Mouse (Mus musculus): ENCODE results near the gene Zfp354c. TPM values are rescaled to one million over a fixed set of nuclear protein-coding genes. Genes with fewer than 3 reads are reported as not detected.

Zfp354c gene
- 52.6 and 54.8 TPM in 2 replicates for polyA plus RNA-seq (2015; fragmentation: Nextera tagmentation; extraction: Ambion mirVana)

DNA sequence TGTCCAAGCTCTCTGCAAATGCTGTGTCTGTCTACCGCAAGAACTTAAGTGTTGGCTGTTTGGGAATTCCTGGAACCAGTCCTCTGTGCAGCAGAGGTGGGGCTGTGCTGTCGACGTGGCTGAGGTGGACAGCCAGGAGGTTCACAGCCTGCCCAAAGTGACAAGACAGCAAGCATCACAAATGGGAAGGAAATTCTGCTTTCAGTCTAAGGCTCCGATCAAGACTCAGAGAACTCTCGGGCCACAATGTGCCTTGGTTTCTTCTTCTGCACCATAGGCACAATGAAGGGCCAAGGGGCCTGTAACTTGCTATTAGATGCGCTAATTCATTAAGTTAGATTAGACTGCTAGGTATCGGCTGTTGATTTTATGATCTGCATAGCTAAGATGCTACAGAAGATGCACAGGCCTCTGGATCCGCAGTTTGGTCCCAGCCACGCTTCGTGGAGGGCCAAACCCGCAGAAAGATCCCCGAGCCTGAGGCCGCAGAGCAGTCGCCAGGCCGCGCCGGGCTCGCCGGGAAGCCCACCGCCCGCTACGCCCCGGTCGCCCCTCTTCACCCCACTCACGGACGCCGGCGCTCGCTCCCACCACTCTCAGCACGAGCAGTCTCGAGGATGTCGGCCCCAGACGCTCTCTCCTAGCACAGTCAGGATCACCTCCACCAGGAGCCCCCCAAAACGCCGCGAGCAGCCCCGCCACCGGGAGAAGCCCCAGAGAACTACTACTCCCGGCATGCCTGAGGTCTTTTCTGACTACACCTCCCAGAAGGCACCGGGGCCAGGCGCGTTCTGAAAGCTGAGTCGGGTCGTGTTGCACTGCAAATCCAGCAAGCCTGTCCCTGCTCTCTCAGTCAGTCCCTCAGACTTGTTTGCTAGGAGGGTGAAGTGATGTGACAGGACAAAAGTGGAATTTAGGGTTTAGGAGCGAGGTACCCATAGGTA is at the start of gene Zfp354c:
TSS of gene Zfp354c (minus strand) at position 715 of the 944 bp plus-strand sequence.
- no peaks in the 10 kb centered on the region for H3K9me3 ChIP-seq
- H3K4me3 ChIP-seq: peak within 1 kb of the TSS; percentile 72
- peak; percentile 97 for ATAC-seq (ENCODE audit: low FRiP score, low read depth)
- under 1% methylated on average over 45 of the region's 45 CpGs for WGBS
- H3K36me3 ChIP-seq: peaks cover 33% of the 10 kb centered on the region
- H3K9ac ChIP-seq: peak within 1 kb of the TSS; percentile 79
- peak within 1 kb of the TSS; percentile 73 for H3K4me2 ChIP-seq
- H3K27ac ChIP-seq (replicated peaks): peak within 1 kb of the TSS; percentile 79
- peaks cover 10% of the 10 kb centered on the region for H3K4me1 ChIP-seq (replicated peaks)
- no peaks in the 10 kb centered on the region for H3K27me3 ChIP-seq

DNA sequence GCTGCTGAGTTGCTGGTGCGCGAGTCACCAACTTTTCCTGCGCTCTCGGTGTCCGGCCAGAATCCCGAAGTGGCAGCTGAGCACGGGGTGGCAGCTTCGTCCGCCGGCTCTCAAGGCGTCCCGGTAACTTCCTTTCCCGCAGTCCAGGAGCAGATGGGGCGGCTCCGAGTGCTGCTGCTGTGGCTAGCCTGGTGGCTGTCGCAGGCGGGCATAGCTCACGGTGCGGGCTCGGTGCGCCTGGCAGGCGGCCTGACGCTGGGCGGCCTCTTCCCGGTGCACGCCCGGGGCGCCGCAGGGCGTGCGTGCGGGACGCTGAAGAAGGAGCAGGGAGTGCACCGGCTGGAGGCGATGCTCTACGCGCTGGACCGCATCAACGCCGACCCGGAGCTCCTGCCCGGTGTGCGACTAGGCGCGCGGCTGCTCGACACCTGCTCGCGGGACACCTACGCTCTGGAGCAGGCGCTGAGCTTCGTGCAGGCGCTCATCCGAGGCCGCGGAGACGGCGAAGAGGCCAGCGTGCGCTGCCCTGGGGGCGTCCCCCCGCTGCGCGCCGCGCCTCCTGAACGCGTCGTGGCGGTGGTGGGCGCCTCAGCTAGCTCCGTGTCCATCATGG is 23.6 kb upstream of the Zfp354c start:
- Histone ChIP-seq H3K4me2 (peak overlapping the region; percentile 92), H3K4me1 (replicated peaks) (peaks cover 19% of the 10 kb centered on the region), H3K27me3 (peaks cover 56% of the 10 kb centered on the region), H3K36me3 (no peaks in the 10 kb centered on the region), H3K4me3 (peak overlapping the region; percentile 42), H3K9me3 (no peaks in the 10 kb centered on the region), H3K27ac (replicated peaks) (no peak overlapping the region), H3K9ac (peak overlapping the region; percentile 4; the same call in 1 of the 2 replicates)
- WGBS: under 1% methylated on average over 72 of the region's 72 CpGs
- ATAC-seq (ENCODE audit: low FRiP score, low read depth): no peak; the same call in 1 of the 2 replicates

GRCm38 (mm10) chr11:50850177-50850735 is 22.7 kb upstream of the Zfp354c start, which contains the start of gene Grm6:
Grm6 (plus strand) TSS chr11:50850685.
- 1% methylated on average over 11 of the region's 11 CpGs for WGBS
- Histone ChIP-seq H3K9ac (peak within 1 kb of the TSS; percentile 4; the same call in 1 of the 2 replicates), H3K4me3 (peak within 1 kb of the TSS; percentile 42), H3K9me3 (no peaks in the 10 kb centered on the region), H3K4me1 (replicated peaks) (peaks cover 19% of the 10 kb centered on the region), H3K27ac (replicated peaks) (no peak within 1 kb of the TSS), H3K36me3 (no peaks in the 10 kb centered on the region), H3K4me2 (peak within 1 kb of the TSS; percentile 92), H3K27me3 (peaks cover 56% of the 10 kb centered on the region)
- no peak for ATAC-seq (ENCODE audit: low FRiP score, low read depth)

DNA sequence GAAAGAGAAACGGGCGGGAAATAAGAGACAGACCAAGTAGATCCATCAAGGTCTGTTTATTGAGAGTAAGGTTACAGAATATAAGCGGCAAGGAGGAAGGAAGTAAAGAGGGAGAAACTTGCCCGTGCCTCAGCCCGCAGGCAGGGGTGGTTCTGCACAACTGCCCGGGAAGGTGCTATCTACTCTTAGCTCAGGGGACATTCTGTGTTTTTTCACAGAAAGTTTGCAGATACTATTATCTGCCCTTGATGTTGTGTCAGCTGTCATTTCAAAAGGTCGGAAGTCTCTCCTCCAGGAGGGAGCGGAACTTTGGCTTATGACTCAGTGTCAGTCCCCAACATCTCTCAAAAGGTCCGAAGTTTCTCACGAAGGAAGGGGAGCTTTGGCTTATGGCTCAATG is 21.8 kb upstream of the Zfp354c start:
- H3K36me3 ChIP-seq: no peaks in the 10 kb centered on the region
- H3K4me1 ChIP-seq (replicated peaks): peaks cover 19% of the 10 kb centered on the region
- no peak overlapping the region for H3K27ac ChIP-seq (replicated peaks)
- no peak overlapping the region for H3K4me3 ChIP-seq
- ATAC-seq (ENCODE audit: low FRiP score, low read depth): no peak
- H3K9me3 ChIP-seq: no peaks in the 10 kb centered on the region
- H3K9ac ChIP-seq: no peak overlapping the region
- H3K4me2 ChIP-seq: no peak overlapping the region
- peaks cover 56% of the 10 kb centered on the region for H3K27me3 ChIP-seq
- WGBS: 14% methylated on average over 10 of the region's 10 CpGs

GRCm38 (mm10) chr11:50848520-50849137 is 21.1 kb upstream of the Zfp354c start:
- peaks cover 56% of the 10 kb centered on the region for H3K27me3 ChIP-seq
- H3K36me3 ChIP-seq: no peaks in the 10 kb centered on the region
- no peak overlapping the region for H3K27ac ChIP-seq (replicated peaks)
- peaks cover 19% of the 10 kb centered on the region for H3K4me1 ChIP-seq (replicated peaks)
- H3K9me3 ChIP-seq: no peaks in the 10 kb centered on the region
- no peak for ATAC-seq (ENCODE audit: low FRiP score, low read depth)
- H3K4me2 ChIP-seq: no peak overlapping the region
- H3K9ac ChIP-seq: no peak overlapping the region
- 40% methylated on average over 3 of the region's 3 CpGs for WGBS
- H3K4me3 ChIP-seq: no peak overlapping the region

DNA sequence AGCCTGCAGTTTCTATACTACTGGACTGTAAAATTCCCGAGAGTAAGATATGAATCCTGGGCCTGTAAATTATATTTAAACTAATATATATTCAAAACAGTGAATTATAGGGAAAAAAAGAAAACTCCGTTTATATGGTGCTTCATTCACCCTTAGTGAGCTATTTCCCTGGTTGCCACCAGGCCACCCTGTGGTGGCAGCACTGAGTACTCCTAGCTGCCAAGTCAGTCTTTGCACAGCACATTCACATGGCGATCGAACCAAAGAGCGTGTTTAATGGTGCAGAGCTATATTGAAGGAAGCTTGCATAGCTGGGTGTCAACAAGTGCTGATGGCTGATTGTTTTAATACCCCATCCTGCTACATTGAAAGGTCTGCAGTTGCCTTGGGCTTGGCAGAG is 19.5 kb upstream of the Zfp354c start:
- H3K36me3 ChIP-seq: no peaks in the 10 kb centered on the region
- peaks cover 43% of the 10 kb centered on the region for H3K27me3 ChIP-seq
- no peak for ATAC-seq (ENCODE audit: low FRiP score, low read depth)
- H3K9ac ChIP-seq: no peak overlapping the region
- WGBS: 67% methylated on average over 5 of the region's 5 CpGs
- no peak overlapping the region for H3K4me3 ChIP-seq
- no peak overlapping the region for H3K27ac ChIP-seq (replicated peaks)
- H3K9me3 ChIP-seq: no peaks in the 10 kb centered on the region
- no peak overlapping the region for H3K4me2 ChIP-seq
- peaks cover 19% of the 10 kb centered on the region for H3K4me1 ChIP-seq (replicated peaks)

GRCm38 (mm10) chr11:50845951-50846350 is 18.4 kb upstream of the Zfp354c start:
- Histone ChIP-seq H3K4me1 (replicated peaks) (peaks cover 15% of the 10 kb centered on the region), H3K9me3 (no peaks in the 10 kb centered on the region), H3K4me3 (no peak overlapping the region), H3K36me3 (no peaks in the 10 kb centered on the region), H3K27me3 (peaks cover 34% of the 10 kb centered on the region), H3K9ac (no peak overlapping the region), H3K27ac (replicated peaks) (no peak overlapping the region), H3K4me2 (no peak overlapping the region)
- ATAC-seq (ENCODE audit: low FRiP score, low read depth): no peak
- 96% methylated on average over 3 of the region's 3 CpGs for WGBS

DNA sequence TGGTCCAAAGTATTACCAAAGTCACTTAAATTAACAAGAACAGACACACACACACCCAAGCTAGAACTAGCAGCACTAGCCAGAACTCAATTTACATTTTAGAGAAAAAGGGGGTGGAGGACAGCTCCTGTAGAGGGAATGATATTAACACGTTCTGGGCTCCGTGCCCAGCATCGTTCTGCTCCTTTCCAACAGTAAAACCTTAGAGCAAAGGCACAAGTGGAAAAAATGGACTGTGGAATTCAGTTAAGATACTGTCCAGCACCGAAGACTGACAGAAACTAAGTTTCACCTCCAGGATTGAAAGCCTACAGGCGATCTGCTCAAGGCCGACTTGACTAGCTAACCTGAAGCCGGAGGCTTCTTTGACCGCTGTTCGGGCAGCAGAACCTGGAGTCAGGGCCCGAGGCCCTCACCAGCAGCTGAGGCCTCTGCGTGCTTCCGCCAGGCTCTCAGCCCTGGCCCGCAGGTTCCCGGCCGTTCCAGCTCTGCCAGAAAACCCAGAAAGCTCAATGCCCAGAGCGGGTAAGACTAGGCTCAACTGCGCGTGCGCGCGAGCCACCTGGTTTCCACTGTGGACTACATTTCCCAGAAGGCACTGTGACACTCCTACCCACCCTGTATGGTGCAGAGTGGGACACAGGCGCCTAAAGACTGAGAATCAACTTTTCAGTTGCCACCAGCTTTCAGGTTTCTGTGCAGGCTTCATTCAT is 13.7 kb upstream of the Zfp354c start, which contains the start of gene Zfp879:
TSS of gene Zfp879 (minus strand) at position 530 of the 713 bp plus-strand sequence.
- peak within 1 kb of the TSS; percentile 81 for H3K27ac ChIP-seq (replicated peaks)
- no peaks in the 10 kb centered on the region for H3K36me3 ChIP-seq
- peaks cover 14% of the 10 kb centered on the region for H3K4me1 ChIP-seq (replicated peaks)
- H3K4me2 ChIP-seq: peak within 1 kb of the TSS; percentile 78
- no peaks in the 10 kb centered on the region for H3K9me3 ChIP-seq
- H3K9ac ChIP-seq: peak within 1 kb of the TSS; percentile 63
- peak within 1 kb of the TSS; percentile 49 for H3K4me3 ChIP-seq
- peak; percentile 98 for ATAC-seq (ENCODE audit: low FRiP score, low read depth)
- 21% methylated on average over 22 of the region's 22 CpGs for WGBS
- H3K27me3 ChIP-seq: no peaks in the 10 kb centered on the region

GRCm38 (mm10) chr11:50835727-50836126 is 8.2 kb upstream of the Zfp354c start:
- peaks cover 5% of the 10 kb centered on the region; the same call in 1 of the 2 replicates for H3K9me3 ChIP-seq
- WGBS: 91% methylated on average over 4 of the region's 4 CpGs
- H3K36me3 ChIP-seq: peaks cover 18% of the 10 kb centered on the region
- no peak for ATAC-seq (ENCODE audit: low FRiP score, low read depth)
- H3K4me2 ChIP-seq: no peak overlapping the region
- peaks cover 6% of the 10 kb centered on the region for H3K4me1 ChIP-seq (replicated peaks)
- no peak overlapping the region for H3K27ac ChIP-seq (replicated peaks)
- no peak overlapping the region for H3K9ac ChIP-seq
- no peak overlapping the region for H3K4me3 ChIP-seq
- no peaks in the 10 kb centered on the region for H3K27me3 ChIP-seq

- 44% methylated on average over 2 of the region's 2 CpGs for WGBS
- H3K4me1 ChIP-seq (replicated peaks): peaks cover 10% of the 10 kb centered on the region
- H3K9me3 ChIP-seq: no peaks in the 10 kb centered on the region
- H3K4me2 ChIP-seq: peak overlapping the region; percentile 73
- H3K4me3 ChIP-seq: peak overlapping the region; percentile 72
- H3K9ac ChIP-seq: peak overlapping the region; percentile 79
- ATAC-seq (ENCODE audit: low FRiP score, low read depth): no peak
- H3K27ac ChIP-seq (replicated peaks): no peak overlapping the region
- H3K36me3 ChIP-seq: peaks cover 40% of the 10 kb centered on the region
- H3K27me3 ChIP-seq: no peaks in the 10 kb centered on the region
These were observed 1.3 kb downstream of the Zfp354c start for GRCm38 (mm10) chr11:50826214-50826613.

- no peak overlapping the region for H3K4me2 ChIP-seq
- no peak overlapping the region for H3K4me3 ChIP-seq
- WGBS: 95% methylated on average over 4 of the region's 4 CpGs
- H3K27ac ChIP-seq (replicated peaks): no peak overlapping the region
- no peak overlapping the region for H3K9ac ChIP-seq
- H3K36me3 ChIP-seq: peaks cover 95% of the 10 kb centered on the region
- ATAC-seq (ENCODE audit: low FRiP score, low read depth): no peak
- H3K27me3 ChIP-seq: no peaks in the 10 kb centered on the region
- H3K4me1 ChIP-seq (replicated peaks): no peaks in the 10 kb centered on the region
- H3K9me3 ChIP-seq: peaks cover 35% of the 10 kb centered on the region
These were observed 13.3 kb downstream of the Zfp354c start for GRCm38 (mm10) chr11:50814233-50814632.

Data from hindbrain, embryonic 15.5 days (tissue).